Mouse (Mus musculus) stomach, embryonic 16.5 days (tissue): Measurements from ENCODE around the gene Dclre1b. TPM values are rescaled to one million over a fixed set of nuclear protein-coding genes. Genes with fewer than 3 reads are reported as not detected.
A peak's percentile ranks its signal among the peaks of the same experiment; 100 is the strongest.

ENCODE experiments used
- ATAC-seq: fragments of 200-750 bp; cut with Nextera tagmentation; 2 replicates; pipeline ENCODE4 v1.8.0; 2017; ENCODE audit warnings: moderate number of reproducible peaks, moderate TSS enrichment; ENCODE audit not compliant: insufficient read depth, low FRiP score
- H3K27ac ChIP-seq: fragments of 300-500 bp; sonication (generic); 2 replicates; pipeline ENCODE4 v1.5.1; 2014; ENCODE audit warnings: low read length
- H3K27me3 ChIP-seq: fragments of 300-500 bp; sonication (generic); 2 replicates; pipeline ENCODE4 v1.6.1; 2014; ENCODE audit warnings: low read length, control low read depth, mixed read lengths; ENCODE audit not compliant: control insufficient read depth, insufficient read depth
- H3K36me3 ChIP-seq: fragments of 300-500 bp; sonication (generic); 2 replicates; pipeline ENCODE4 v1.6.1; 2014; ENCODE audit warnings: low read length; ENCODE audit not compliant: control insufficient read depth, insufficient read depth
- H3K4me1 ChIP-seq: fragments of 300-500 bp; sonication (generic); 2 replicates; pipeline ENCODE4 v1.6.1; 2014; ENCODE audit warnings: low read length, control low read depth, mixed read lengths; ENCODE audit not compliant: control insufficient read depth, insufficient read depth
- H3K4me2 ChIP-seq: fragments of 300-500 bp; sonication (generic); 2 replicates; pipeline ENCODE4 v1.6.1; 2014; ENCODE audit warnings: low read depth, low read length, mixed read lengths
- H3K4me3 ChIP-seq: fragments of 300-500 bp; sonication (generic); replicated peaks from 2 replicates; pipeline ENCODE4 v1.5.1; 2014; ENCODE audit warnings: mild to moderate bottlenecking, low read length
- H3K9ac ChIP-seq: fragments of 300-500 bp; sonication (generic); 2 replicates; pipeline ENCODE4 v1.6.1; 2014; ENCODE audit warnings: low read length
- H3K9me3 ChIP-seq: fragments of 300-500 bp; sonication (generic); replicated peaks from 2 replicates; pipeline ENCODE4 v1.6.1; 2016; ENCODE audit warnings: low read length, control low read depth; ENCODE audit not compliant: control insufficient read depth
- WGBS: fragments of 180-500 bp; shearing (Covaris S2); extraction: QIAGEN DNeasy Blood & Tissue Kit; methylation state at CpG from one replicate; pipeline ENCODE4 v1.1.7; 2014; 5-methylcytosine and 5-hydroxymethylcytosine counted together
- polyA plus RNA-seq: library from polyadenylated mRNA; unstranded; fragments of >200 nt; fragmentation: Nextera tagmentation; extraction: Ambion mirVana; gene quantifications from 2 replicates; pipeline ENCODE4 v1.2.1, GENCODE M21; 2015

Dclre1b gene
- polyA plus RNA-seq, 1 experiment from 2014 or later: 20.0 TPM

DNA sequence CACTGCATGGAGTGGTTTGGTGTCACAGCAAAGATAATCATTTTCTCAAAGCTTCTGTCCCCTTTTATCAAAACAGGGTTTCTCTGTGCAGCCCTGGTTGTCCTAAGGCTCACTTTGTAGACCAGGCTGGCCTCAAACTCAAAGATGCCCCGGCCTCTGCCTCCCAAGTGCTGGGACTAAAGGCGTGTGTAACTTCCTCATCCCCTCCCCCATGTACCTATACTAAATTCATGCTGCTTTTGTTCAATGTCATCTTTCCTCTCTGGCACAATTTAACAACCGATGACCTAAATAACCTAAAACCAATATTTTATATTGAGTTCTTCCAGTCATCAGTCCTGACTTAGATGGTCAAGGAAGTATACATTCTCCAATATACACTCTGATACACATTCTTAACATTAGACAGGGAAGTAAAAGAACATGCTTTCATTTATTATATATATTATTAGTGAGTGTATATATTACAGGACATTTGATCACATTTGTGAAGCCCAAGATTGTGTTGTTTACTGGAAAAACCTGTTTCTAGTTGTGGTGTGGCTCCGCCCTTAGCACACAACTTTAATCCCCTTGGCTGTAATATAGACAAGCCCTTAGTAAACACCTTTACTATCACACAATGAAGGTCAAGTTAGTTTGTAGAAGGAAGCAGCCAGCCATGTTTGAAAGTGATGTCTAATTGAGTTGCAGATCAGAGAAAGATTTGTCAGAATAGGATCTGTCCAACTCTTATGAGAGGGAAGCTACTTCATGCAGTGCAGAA lies 26.2 kb downstream of the Dclre1b start:
- no peak for ATAC-seq
- Histone ChIP-seq H3K27me3 (no peaks in the 10 kb centered on the region), H3K4me2 (no peak overlapping the region), H3K9ac (no peak overlapping the region), H3K36me3 (peaks cover 1% of the 10 kb centered on the region; the same call in 1 of the 2 replicates), H3K4me1 (peaks cover 17% of the 10 kb centered on the region; the same call in 1 of the 2 replicates), H3K4me3 (no peak overlapping the region), H3K9me3 (no peaks in the 10 kb centered on the region), H3K27ac (peak overlapping the region; percentile 67)
- WGBS: 61% methylated on average over 4 of the region's 4 CpGs

DNA sequence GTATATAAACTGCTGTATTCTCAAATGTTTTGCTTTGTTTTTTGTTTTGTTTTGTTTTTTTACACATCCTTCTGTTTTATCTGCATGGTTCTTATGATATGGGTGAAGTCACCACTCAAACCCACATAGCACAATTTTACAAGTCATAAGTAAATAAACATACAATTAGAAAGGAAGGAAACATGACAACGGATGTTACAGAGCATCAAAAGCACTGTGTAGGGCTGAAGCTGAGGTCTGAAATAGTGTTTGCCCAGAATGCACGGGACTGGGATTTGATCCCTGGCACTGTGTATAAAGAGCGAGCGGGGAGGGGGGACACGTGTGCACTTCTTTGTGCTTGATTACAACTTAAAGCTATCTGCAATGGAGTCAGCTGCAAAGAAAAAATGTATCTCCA lies 28.5 kb downstream of the Dclre1b start:
- Histone ChIP-seq H3K27me3 (no peaks in the 10 kb centered on the region), H3K4me3 (no peak overlapping the region), H3K4me2 (no peak overlapping the region), H3K4me1 (peaks cover 12% of the 10 kb centered on the region; the same call in 1 of the 2 replicates), H3K9me3 (no peaks in the 10 kb centered on the region), H3K36me3 (peaks cover 11% of the 10 kb centered on the region), H3K27ac (no peak overlapping the region), H3K9ac (no peak overlapping the region)
- ATAC-seq: no peak
- WGBS: 75% methylated on average over 5 of the region's 5 CpGs

DNA sequence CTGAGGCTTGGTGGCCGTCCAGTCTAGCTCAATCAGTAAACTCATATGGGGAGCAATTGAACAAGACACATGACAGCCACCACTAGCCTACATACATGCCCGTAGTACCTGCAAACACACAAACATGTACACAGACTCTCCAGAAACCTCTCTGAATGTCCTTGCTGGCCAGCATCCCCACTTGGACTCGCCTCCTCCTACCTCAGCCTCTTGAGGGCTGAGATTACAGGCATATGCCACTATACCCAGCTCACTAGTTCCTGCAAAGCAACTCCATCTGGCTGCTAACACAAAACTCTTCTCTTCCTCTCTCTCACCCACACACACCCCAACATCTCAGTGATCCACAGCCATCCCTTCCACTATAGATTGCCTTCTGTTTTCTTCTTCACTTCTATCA lies 29.0 kb downstream of the Dclre1b start:
- H3K4me1 ChIP-seq: peaks cover 12% of the 10 kb centered on the region; the same call in 1 of the 2 replicates
- H3K9ac ChIP-seq: no peak overlapping the region
- H3K36me3 ChIP-seq: peaks cover 11% of the 10 kb centered on the region
- WGBS: 91% methylated on average over 3 of the region's 3 CpGs
- no peak overlapping the region for H3K4me2 ChIP-seq
- no peak for ATAC-seq
- no peak overlapping the region for H3K27ac ChIP-seq
- no peak overlapping the region for H3K4me3 ChIP-seq
- no peaks in the 10 kb centered on the region for H3K9me3 ChIP-seq
- H3K27me3 ChIP-seq: no peaks in the 10 kb centered on the region

DNA sequence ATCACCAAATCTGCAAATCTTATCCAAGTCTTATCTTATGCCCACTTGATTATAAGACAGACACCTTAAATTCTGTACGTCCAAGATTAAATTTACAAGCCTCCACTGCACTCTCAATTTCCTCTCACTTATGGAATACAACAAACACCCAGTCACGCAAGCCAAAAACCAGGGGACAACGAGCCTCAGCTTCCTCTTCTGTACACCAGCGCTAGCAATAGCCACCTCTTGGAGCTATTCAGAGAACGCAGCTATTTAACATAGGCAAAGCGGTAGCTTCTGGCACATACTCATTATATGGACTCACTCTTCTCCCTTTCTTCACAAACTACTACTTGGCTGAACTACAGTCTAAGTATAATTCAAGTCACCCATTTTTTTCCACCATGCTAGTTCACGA lies 30.1 kb downstream of the Dclre1b start:
- no peaks in the 10 kb centered on the region for H3K9me3 ChIP-seq
- no peak for ATAC-seq
- no peak overlapping the region for H3K9ac ChIP-seq
- 79% methylated on average over 7 of the region's 7 CpGs for WGBS
- H3K4me3 ChIP-seq: no peak overlapping the region
- H3K36me3 ChIP-seq: peaks cover 11% of the 10 kb centered on the region
- no peak overlapping the region for H3K4me2 ChIP-seq
- H3K27me3 ChIP-seq: no peaks in the 10 kb centered on the region
- no peak overlapping the region for H3K27ac ChIP-seq
- H3K4me1 ChIP-seq: peaks cover 12% of the 10 kb centered on the region; the same call in 1 of the 2 replicates

DNA sequence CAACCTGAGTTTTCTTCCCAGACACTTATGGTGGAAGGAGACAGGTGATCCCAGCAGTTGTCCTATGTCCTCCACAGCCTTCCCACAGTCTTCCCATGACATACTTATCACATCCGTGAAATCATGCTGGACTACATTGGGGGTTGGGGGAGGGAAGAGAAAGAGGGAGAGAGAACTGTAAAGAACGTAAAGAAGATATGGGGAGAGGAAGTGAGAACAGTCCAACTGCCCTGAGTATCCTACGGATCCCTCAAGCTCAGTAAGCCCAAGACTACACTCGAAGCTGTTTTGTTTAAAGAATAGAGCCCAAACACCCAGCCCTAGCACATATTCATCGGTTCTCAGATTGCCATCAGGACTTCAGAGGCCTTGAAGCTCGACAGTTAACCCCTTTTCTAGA lies 30.6 kb downstream of the Dclre1b start:
- Histone ChIP-seq H3K4me1 (peaks cover 7% of the 10 kb centered on the region; the same call in 1 of the 2 replicates), H3K9me3 (no peaks in the 10 kb centered on the region), H3K27me3 (no peaks in the 10 kb centered on the region), H3K4me2 (no peak overlapping the region), H3K4me3 (no peak overlapping the region), H3K27ac (no peak overlapping the region), H3K9ac (no peak overlapping the region), H3K36me3 (peaks cover 11% of the 10 kb centered on the region)
- WGBS: 70% methylated on average over 6 of the region's 6 CpGs
- no peak for ATAC-seq

DNA sequence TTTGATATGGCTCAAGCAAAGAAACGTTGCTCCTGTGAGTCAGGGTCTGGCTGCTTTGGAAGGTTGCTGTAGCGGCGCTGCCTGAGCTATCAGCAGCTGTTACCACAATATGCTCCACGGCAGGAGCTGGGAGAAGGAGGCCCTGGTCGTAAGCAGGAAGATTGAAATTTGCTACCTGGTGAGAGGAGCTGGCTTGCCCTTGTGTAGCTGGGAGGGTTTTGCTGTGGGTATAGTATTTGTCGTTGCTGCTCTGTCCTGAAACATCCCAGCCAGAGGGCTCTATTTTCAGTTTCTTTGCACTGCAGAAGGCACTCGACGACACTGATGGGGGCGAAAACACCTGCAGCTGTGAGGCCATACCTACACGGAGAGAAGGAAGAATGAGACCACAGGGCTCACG lies 31.3 kb downstream of the Dclre1b start:
- Histone ChIP-seq H3K27ac (no peak overlapping the region), H3K27me3 (no peaks in the 10 kb centered on the region), H3K9ac (no peak overlapping the region), H3K4me1 (0 out of 2 replicates have a peak, but pooled peaks cover 3% of the 10 kb centered on the region), H3K4me2 (no peak overlapping the region), H3K4me3 (no peak overlapping the region), H3K9me3 (no peaks in the 10 kb centered on the region), H3K36me3 (peaks cover 11% of the 10 kb centered on the region)
- no peak for ATAC-seq
- WGBS: 82% methylated on average over 11 of the region's 11 CpGs

DNA sequence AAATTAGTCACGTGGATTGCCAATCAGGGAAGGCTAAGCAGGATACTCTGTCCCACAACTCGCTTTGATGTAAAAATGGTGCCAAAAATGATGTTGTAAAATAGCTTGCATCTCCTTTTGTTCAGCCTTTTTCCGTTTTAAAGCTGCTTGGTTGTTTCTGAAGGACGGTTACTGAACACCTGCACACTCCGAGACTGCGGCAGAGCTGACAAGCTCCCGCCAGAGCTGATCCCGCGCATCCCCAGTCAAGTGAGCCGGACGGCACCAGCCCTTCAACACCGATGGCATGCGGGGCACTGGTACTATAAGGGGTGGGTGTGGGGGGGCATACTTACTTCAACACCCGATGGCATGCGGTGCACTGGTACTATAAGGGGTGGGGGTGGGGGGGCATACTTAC lies 35.2 kb downstream of the Dclre1b start:
- H3K27me3 ChIP-seq: no peaks in the 10 kb centered on the region
- 85% methylated on average over 15 of the region's 15 CpGs for WGBS
- H3K4me1 ChIP-seq: peaks cover 13% of the 10 kb centered on the region; the same call in 1 of the 2 replicates
- H3K27ac ChIP-seq: no peak overlapping the region
- no peak overlapping the region for H3K9ac ChIP-seq
- H3K9me3 ChIP-seq: no peaks in the 10 kb centered on the region
- H3K4me3 ChIP-seq: no peak overlapping the region
- ATAC-seq: no peak
- H3K36me3 ChIP-seq: peaks cover 11% of the 10 kb centered on the region
- H3K4me2 ChIP-seq: no peak overlapping the region

DNA sequence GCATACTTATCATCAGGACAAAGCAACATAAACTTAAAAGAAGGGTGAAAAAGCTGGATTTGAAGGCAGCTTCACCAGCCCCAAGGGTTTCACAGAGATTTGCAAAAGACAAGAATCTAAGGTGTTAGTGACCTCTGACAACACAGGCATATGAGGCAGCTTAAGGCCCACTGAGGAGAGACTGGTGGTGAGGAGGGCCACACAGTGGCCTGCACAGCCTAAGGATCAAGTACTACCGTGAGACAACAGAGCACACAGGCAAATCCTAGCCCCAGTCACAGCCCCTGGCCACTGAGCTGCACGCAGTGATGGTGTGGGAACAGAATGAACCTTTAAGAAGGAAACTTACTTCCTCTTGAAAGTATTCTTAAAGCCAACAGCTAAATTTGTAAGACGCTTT lies 35.7 kb downstream of the Dclre1b start:
- ATAC-seq: no peak
- peak overlapping the region; percentile 32 for H3K27ac ChIP-seq
- WGBS: 73% methylated on average over 3 of the region's 3 CpGs
- H3K27me3 ChIP-seq: no peaks in the 10 kb centered on the region
- no peak overlapping the region for H3K4me2 ChIP-seq
- no peaks in the 10 kb centered on the region for H3K9me3 ChIP-seq
- peaks cover 11% of the 10 kb centered on the region for H3K36me3 ChIP-seq
- H3K9ac ChIP-seq: no peak overlapping the region
- H3K4me1 ChIP-seq: peaks cover 13% of the 10 kb centered on the region; the same call in 1 of the 2 replicates
- H3K4me3 ChIP-seq: no peak overlapping the region

DNA sequence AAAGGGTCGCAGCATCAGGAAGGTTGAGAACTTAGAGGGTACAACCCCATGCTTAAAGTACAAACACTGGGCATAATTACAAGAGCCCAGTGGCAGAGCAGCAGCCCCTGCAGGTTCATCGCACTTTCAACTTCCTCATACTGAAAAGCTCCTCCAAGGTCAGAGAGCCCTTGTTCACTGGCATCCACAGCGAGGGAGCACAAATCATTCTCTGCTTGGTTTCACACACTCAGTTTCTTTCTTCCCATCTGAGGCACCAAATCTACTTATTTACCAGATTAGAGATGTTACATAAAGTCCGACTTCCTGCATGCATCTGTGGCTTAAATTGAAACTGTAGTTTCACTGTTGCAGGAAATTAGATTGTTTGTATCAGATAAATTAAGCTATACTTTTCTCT lies 36.4 kb downstream of the Dclre1b start:
- H3K27ac ChIP-seq: peak overlapping the region; percentile 38; the same call in 1 of the 2 replicates
- WGBS: 75% methylated on average over 4 of the region's 4 CpGs
- ATAC-seq: no peak

More for the DNA sequence above, 36.4 kb downstream of the Dclre1b start:
- H3K9me3 ChIP-seq: no peaks in the 10 kb centered on the region
- no peaks in the 10 kb centered on the region for H3K27me3 ChIP-seq
- H3K36me3 ChIP-seq: peaks cover 8% of the 10 kb centered on the region; the same call in 1 of the 2 replicates
- no peak overlapping the region for H3K4me2 ChIP-seq
- no peak overlapping the region for H3K4me3 ChIP-seq
- peaks cover 13% of the 10 kb centered on the region; the same call in 1 of the 2 replicates for H3K4me1 ChIP-seq
- no peak overlapping the region for H3K9ac ChIP-seq
